Mouse (Mus musculus) kidney, adult 11 months (tissue): ENCODE measurements around the gene Rassf5.
A peak's percentile ranks its signal among the peaks of the same experiment; 100 is the strongest.
"Not testable (repeated sequence)": the region's sequence is repeated elsewhere in the genome, so short reads cannot be mapped to it uniquely, and the experiment has no call there.

Source experiments
- DNase-seq: peaks from one replicate; pipeline ENCODE4 v3.0.0; 2022

The Rassf5 gene

GRCm38 (mm10) chr1:131175189-131175588 is 69.9 kb downstream of the Rassf5 start:
- DNase-seq: no peak

- no peak for DNase-seq
These were observed 70.7 kb downstream of the Rassf5 start for GRCm38 (mm10) chr1:131174299-131174861.

- DNase-seq: no peak
These were observed 71.2 kb downstream of the Rassf5 start for GRCm38 (mm10) chr1:131173809-131174208.

- DNase-seq: peak; percentile 44
These were observed 72.1 kb downstream of the Rassf5 start for GRCm38 (mm10) chr1:131173001-131173400.

- no peak for DNase-seq
These were observed 77.4 kb downstream of the Rassf5 start for GRCm38 (mm10) chr1:131167612-131168011.

- no peak for DNase-seq
These were observed 80.6 kb downstream of the Rassf5 start for GRCm38 (mm10) chr1:131164427-131164826.

- DNase-seq: no peak
These were observed 84.0 kb downstream of the Rassf5 start for GRCm38 (mm10) chr1:131161091-131161490.

GRCm38 (mm10) chr1:131159573-131160327 is 85.3 kb downstream of the Rassf5 start:
- not testable (repeated sequence) for DNase-seq

GRCm38 (mm10) chr1:131155456-131155855 is 89.6 kb downstream of the Rassf5 start:
- no peak for DNase-seq

GRCm38 (mm10) chr1:131153018-131153629 is 91.9 kb downstream of the Rassf5 start, which contains the start of gene Eif2d:
TSS of gene Eif2d (plus strand) at chr1:131153181.
- DNase-seq: peak; percentile 85

- DNase-seq: no peak
These were observed 95.6 kb downstream of the Rassf5 start for GRCm38 (mm10) chr1:131149496-131149895.

GRCm38 (mm10) chr1:131146181-131146614 is 98.9 kb downstream of the Rassf5 start:
- DNase-seq: no peak

GRCm38 (mm10) chr1:131145222-131145621 is 99.8 kb downstream of the Rassf5 start:
- not testable (repeated sequence) for DNase-seq

- DNase-seq: no peak
These were observed 102.6 kb downstream of the Rassf5 start for GRCm38 (mm10) chr1:131142472-131142871.

- DNase-seq: no peak
These were observed 103.6 kb downstream of the Rassf5 start for GRCm38 (mm10) chr1:131141449-131141848.

- no peak for DNase-seq
These were observed 105.7 kb downstream of the Rassf5 start for GRCm38 (mm10) chr1:131139102-131140095.

GRCm38 (mm10) chr1:131138191-131139016 is 106.7 kb downstream of the Rassf5 start, which contains the start of gene Dyrk3:
TSS of gene Dyrk3 (minus strand) at chr1:131138340.
- peak; percentile 86 for DNase-seq

GRCm38 (mm10) chr1:131137717-131138118 is 107.3 kb downstream of the Rassf5 start:
- DNase-seq: no peak

- no peak for DNase-seq
These were observed 107.9 kb downstream of the Rassf5 start for GRCm38 (mm10) chr1:131137111-131137510.

GRCm38 (mm10) chr1:131135960-131136629 is 109.0 kb downstream of the Rassf5 start:
- DNase-seq: no peak

- peak; percentile 43 for DNase-seq
These were observed 110.0 kb downstream of the Rassf5 start for GRCm38 (mm10) chr1:131134942-131135522.
